Mouse (Mus musculus) mature B cell (primary cell): ENCODE data around the gene Ear2.
"Not testable (repeated sequence)": the region's sequence is repeated elsewhere in the genome, so short reads cannot be mapped to it uniquely, and the experiment has no call there.

Experiments
- in situ Hi-C: fragments of 300-500 bp; cut with MboI; formaldehyde crosslinking; loops from 2 replicates; pipeline ENCODE4 v1.14.3; 2019

Ear2 gene

DNA sequence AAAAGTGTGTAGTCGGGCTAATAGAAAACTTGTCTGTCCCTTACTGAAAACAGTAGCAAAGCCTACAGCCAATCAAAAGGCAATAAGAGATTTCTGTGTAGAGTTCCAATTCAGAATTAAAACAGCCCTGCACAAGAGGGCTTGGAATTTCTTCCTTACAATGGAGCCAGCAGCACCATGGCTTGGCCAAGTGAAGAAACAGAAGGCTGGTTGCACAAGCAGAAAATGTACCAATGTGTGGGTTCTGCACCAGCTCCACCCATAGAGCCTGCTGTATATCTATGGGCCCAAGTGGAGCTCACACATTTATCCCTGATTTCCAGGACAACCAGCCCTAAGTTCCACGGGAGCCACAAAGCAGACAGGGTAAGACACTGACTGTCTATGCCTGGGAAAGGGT lies at the start of gene Ear2:
TSS of gene Ear2 (plus strand) at position 301 of the 400 bp plus-strand sequence.
- in situ Hi-C loops = not testable (repeated sequence)

DNA sequence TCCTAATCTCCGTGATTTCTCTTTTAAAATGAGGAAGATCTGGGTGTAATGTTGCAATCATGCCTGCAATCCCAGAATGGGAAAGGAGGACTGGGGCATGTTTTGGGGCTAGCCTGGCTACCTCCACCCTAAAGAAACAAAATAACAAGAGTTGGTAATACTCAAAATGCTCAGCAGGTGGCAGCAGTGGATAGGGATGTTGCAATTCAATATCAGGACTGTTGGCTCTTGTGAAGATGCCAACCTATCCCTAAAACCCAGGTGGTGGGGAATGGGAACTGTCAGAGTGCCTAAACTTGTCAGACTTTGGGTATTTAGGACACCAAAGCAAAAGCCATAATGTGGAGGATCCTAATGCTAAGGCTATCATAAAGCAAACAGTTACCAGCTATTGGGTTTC lies 34.6 kb upstream of the Ear2 start:
- in situ Hi-C loops = not testable (repeated sequence)

DNA sequence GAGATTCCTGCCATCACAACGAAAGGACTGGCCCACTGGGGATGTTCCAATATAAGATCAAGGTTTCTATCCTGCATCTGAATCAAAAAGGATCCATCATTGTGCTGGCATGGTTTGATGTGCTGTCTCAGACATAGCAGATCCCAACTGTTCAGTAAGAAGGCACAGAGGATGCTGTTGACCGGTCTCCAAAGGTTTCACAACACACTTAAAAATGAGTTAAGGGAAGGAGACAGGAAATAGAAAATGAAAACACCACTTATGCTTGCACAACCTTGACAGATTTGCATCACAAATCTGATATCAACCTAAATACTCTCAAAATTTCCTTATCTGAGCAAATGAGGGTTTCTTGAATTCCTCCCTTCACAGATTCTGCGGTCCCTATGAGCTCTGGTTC lies 31.9 kb upstream of the Ear2 start:
- in situ Hi-C loops = not testable (repeated sequence)

DNA sequence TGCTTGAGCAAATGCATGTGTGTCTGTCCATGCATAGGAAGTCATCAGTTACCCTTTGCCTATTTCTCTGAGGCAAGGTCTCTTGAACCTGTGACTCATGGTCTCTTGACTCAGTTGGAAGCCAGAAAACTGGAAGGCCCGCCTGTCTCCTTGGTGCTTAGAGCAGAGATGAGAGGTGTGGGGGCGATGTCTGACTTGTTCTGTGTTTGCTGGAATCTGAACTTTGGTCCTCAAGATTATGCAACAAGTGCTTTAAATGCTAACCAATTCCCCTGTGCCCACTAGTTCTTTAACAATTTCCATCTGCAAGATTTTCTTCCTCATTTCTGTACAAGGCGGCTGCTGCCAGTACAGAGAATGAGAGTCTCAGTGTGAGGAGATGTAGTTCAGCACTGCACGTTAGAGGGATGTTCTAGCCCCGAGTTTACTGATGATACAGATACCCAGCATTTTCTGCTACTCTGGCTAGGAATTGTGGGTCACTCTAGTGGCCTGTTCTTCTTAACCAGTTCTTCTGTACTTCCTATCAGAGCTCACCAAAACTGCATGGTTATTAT lies 24.6 kb upstream of the Ear2 start:
- in situ Hi-C loops = not testable (repeated sequence)

DNA sequence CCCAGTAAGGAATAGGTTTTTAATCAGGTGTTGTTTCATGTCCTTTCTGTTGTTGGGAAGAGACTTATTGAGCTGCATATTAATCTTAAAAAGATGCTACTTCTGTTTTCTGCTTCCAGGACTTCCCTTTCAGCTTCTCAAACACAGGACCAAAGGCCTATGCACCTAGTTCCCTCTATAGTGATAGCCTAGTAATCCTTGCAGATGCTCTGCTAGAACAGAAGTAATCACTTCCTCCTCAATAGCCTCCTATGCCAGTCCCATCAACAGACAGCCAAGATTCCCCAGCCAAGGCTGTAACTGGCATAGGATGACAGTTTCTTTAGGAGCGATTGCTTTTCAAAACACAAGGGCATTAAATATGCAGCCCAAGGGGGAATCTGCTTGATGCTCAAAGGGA lies 15.9 kb upstream of the Ear2 start:
- in situ Hi-C loops = not testable (repeated sequence)

DNA sequence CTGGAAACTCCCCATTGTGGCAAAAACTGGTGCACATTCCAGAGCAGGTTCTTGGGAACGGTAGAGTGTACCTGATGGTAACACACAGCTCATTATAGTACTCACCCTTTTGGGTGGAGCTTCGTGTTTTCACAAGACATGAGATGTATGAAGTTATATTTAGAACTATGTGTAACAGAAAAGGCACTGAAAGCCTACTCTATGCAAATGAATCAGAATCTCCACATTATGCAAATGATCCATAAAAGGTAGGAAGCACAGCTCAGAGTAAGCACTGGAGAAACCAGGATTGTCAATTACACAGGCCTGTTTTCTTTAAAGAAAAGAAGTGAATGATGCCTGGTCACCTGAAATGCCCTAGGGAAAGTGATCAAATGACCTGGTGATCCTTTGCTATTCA lies 14.9 kb upstream of the Ear2 start:
- in situ Hi-C loops = not testable (repeated sequence)

DNA sequence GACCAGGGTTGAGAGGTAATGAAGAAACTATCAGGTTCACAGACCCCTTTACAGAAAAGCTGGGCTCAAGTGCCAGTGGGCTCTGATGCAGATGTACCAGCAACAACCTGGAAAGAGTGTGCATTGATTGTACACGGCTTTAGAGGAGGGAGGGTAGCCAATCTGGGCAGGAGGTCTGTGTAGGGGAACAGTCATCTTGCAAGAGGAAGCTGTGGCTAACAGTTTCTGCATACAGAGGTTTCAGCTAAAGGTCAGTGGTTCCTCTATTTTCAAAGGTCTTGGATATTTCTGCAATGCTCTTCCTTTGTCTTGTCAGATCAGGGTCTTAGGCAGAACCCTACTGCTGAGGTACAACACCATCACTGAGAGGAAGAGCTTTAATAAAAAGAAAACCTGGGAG lies 10.9 kb upstream of the Ear2 start:
- in situ Hi-C loops = not testable (repeated sequence)

DNA sequence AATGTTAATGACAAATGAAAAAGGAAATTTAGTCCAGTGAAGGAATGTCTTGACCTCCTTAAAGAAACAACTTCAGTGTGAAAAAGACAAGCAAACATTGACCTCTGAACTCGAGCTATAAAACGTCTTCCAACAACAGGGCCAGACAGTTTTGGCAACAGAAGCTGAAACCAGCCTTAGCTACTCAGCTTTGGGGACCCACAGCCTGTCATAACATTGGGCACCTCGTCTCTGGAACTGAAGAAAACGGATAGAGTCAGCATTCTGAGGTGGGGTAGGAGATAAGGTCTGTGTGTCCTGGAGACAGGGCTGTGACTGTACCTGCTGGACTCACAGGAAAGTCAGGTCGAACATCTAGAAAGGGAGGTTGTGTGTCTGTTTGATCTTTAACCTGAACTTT lies 8.0 kb upstream of the Ear2 start:
- in situ Hi-C loops = not testable (repeated sequence)

DNA sequence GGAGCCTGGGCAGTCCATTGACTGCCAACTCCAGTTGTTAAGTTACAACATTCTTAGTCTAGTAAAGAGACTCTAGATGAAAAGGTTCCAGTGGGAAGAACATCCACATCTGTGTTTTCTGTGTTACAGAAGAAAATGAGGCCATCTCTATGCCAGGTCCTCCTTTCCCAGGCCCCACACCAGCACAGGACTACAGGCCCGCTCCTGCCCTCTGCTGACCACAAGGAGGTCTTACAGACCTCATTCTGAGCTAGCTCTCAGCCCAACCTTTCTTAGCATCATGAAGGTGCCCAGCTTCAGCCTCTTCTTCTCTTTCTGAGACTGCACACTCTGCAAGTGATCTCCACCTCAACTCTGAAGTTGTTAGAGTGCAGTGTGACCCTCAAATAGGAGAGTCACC lies 2.4 kb upstream of the Ear2 start:
- in situ Hi-C loops = not testable (repeated sequence)

DNA sequence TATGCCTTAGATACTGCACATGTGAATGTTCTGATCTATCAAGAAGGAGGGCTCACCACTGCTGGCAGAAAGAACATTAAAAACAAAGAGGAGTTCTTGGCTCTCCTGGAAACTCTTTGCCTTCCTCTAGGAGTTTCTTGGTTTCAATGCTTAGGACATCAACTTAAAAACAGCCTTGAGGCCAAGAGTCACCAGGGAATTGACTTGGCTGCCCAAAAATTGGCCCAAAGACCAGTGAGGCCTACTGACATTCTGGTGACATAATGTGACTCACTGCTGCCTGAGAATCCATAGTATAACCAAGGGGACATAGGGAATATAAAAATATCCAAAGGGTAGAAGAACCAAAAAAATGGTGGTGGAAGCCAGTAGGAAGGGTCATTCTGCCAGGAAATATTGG lies 8.5 kb downstream of the Ear2 start:
- in situ Hi-C loops = no loop called here

DNA sequence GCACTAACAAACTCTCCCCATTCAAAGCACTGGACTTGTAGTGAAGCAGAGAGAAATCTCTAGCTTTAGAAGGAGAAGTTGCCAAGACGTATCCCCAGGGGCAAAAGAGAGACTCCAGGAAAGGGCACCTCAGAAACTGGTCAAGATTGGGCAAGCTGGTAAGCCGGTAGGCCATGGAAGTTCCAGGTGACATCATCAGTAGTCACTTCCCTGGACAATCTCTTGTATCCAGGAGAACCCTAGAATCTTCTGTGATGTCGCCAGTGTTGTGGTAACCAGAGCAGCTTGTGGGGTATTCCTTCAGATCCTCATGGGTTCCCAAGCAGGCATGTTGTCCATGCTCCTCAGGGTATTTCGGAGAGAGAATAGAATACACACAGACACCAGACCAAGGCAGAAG lies 21.1 kb downstream of the Ear2 start, which contains the start of gene Gm3327:
TSS of gene Gm3327 (plus strand) at position 301 of the 400 bp plus-strand sequence.
- in situ Hi-C loops = not testable (repeated sequence)
